Mouse (Mus musculus): ENCODE measurements at regions not wholly inside any gene's neighbourhood (a gene's known extent, or its start where the extent isn't known, plus 50 kb on each side); places are given as distances from the start of the nearest gene placed in this dataset.

DNA sequence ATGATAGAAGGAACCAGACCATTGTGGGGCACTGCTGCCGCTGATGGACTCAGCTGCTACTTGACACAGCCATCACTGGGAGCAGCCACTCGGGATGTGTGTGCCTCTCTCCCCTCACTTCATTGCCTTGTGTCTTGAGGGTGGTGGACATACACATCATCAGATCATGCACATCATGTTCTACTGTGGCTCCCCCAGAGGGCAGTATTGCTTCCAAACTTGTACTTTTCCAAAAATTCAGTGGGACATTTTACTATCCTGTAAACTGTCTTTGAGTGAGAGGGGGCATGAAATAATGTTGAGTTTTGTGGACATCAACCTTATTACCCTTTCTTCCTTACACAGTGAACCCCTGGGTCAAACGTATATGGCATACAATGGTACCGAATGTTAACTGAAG lies 134.6 kb downstream of the Hhipl2 start:
- Histone ChIP-seq H3K4me2 (no peak overlapping the region), H3K9ac (no peak overlapping the region), H3K4me1 (no peaks in the 10 kb centered on the region), H3K27me3 (replicated peaks) (no peaks in the 10 kb centered on the region), H3K4me3 (no peak overlapping the region), H3K9me3 (no peaks in the 10 kb centered on the region), H3K36me3 (no peaks in the 10 kb centered on the region), H3K27ac (replicated peaks) (no peak overlapping the region)
- 86% methylated on average over 4 of the region's 4 CpGs for WGBS
- no peak for ATAC-seq (ENCODE audit: extremely low read depth, insufficient number of reproducible peaks, low FRiP score, low TSS enrichment)

DNA sequence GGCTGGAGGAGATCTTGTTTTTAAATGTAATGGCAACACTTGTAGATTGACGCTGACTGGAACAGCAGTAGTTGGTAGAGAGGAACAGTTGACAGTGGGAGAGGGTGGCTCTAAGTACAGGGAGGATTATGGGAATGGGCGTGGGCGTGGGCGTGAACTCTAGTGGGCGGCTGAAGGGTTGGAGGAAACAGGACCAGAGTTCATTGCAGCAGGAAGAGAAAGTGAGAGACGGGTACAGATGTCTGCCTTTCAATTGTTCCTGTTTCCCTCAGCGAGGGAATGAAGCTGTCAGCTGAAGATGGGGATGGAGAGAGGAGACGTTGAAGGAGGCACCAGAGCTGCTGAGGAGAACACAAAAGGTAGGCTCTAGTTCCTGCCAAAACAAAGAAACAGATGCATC lies 135.2 kb downstream of the Hhipl2 start:
- Histone ChIP-seq H3K27ac (replicated peaks) (no peak overlapping the region), H3K27me3 (replicated peaks) (no peaks in the 10 kb centered on the region), H3K4me3 (no peak overlapping the region), H3K36me3 (no peaks in the 10 kb centered on the region), H3K9me3 (no peaks in the 10 kb centered on the region), H3K4me1 (no peaks in the 10 kb centered on the region), H3K9ac (no peak overlapping the region), H3K4me2 (no peak overlapping the region)
- 81% methylated on average over 8 of the region's 8 CpGs for WGBS
- ATAC-seq (ENCODE audit: extremely low read depth, insufficient number of reproducible peaks, low FRiP score, low TSS enrichment): no peak

DNA sequence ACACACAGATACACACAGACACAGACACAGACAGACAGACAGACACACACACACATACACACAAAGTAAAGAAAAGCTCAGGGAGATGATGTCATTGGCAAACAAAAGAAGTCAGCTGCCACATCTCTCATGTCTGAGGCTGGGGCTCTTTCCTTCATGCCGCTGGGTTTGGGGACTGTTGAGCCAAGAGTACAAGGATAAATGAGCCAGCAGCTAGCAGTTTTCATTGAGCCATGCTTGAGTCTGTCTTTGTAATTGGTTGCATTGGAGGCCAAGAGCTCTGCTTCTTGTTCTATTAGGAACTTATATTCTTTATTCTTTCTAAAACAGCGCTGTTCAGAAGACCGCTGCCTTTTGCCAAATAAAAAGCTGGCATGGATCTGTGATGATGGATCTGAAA lies 144.8 kb downstream of the Hhipl2 start:
- Histone ChIP-seq H3K27ac (replicated peaks) (no peak overlapping the region), H3K4me2 (no peak overlapping the region), H3K9ac (no peak overlapping the region), H3K36me3 (no peaks in the 10 kb centered on the region), H3K4me1 (no peaks in the 10 kb centered on the region), H3K4me3 (no peak overlapping the region), H3K27me3 (replicated peaks) (no peaks in the 10 kb centered on the region), H3K9me3 (no peaks in the 10 kb centered on the region; the same call in 1 of the 2 replicates)
- WGBS: 85% methylated on average over 3 of the region's 3 CpGs
- no peak for ATAC-seq (ENCODE audit: extremely low read depth, insufficient number of reproducible peaks, low FRiP score, low TSS enrichment)

DNA sequence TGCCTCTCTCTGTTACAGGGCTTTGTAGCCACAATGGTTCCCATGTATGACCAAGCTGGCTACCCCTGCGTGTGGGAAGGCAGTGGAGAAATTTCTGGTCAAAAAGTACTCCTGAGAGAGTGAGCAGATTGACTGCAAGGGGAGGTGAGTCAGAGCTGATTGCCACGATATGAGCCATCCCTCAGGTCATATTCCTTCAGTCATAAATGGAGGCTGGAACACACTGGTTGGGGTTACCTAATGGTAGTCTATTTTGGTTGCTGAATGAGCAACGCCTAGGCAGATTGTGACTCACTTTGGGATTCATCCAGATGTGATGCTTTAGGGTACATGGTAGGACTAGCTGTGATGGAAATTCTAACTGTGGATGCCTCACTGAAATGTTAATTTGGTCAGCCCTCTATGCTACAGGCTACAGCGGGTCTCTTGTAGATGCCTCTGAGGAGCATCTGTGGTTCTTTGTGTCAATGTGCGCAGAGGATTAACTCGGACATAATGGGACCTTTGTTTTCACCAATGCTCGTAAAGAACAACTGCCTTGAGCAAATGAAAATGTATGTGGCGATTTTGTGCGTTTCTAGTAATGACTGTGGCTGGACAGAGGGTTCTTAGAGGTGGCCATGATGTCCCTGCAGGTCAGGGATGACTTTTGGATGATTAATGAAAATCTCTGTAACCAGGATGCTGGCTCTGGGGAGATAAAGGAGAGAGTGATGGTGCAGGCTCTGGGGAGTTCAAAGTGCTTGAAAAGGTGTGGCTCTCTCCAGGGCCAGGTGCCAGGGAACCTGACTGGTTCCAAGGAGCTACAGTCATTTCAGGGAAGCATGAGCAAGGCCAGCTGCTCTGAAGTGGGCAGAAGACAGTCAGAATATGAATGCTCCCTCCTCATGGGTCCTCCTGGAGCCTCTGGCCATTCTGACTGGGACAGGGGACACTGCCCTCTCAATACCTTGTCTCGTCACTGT lies 155.9 kb downstream of the Hhipl2 start:
- Histone ChIP-seq H3K27me3 (replicated peaks) (no peaks in the 10 kb centered on the region), H3K4me1 (no peaks in the 10 kb centered on the region), H3K27ac (replicated peaks) (no peak overlapping the region), H3K9ac (no peak overlapping the region), H3K9me3 (peaks cover 7% of the 10 kb centered on the region; the same call in 1 of the 2 replicates), H3K36me3 (no peaks in the 10 kb centered on the region), H3K4me2 (no peak overlapping the region), H3K4me3 (no peak overlapping the region)
- ATAC-seq (ENCODE audit: extremely low read depth, insufficient number of reproducible peaks, low FRiP score, low TSS enrichment): no peak
- 63% methylated on average over 10 of the region's 10 CpGs for WGBS

DNA sequence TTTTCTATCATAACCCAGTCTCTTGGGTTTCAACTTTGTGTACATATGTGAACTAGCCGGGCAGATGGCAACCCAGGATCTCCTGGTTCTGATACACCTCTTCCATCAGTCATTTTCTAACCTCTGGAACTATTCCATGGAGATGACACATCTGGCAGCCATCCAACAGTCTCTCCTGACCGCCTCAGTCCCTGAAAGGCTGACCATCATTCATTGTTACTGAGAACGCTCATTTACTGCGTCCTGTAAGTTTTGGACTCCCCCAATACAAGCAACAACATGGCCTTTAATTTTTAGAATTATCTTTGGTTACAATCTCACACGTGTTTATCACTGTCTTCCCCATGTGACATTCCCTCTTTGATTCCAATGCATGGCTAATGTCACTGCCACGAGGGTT lies 166.8 kb downstream of the Hhipl2 start:
- 66% methylated on average over 6 of the region's 6 CpGs for WGBS
- H3K27me3 ChIP-seq (replicated peaks): no peaks in the 10 kb centered on the region
- no peak for ATAC-seq (ENCODE audit: extremely low read depth, insufficient number of reproducible peaks, low FRiP score, low TSS enrichment)
- H3K9me3 ChIP-seq: no peaks in the 10 kb centered on the region
- no peak overlapping the region for H3K27ac ChIP-seq (replicated peaks)
- H3K4me3 ChIP-seq: no peak overlapping the region
- H3K4me2 ChIP-seq: no peak overlapping the region
- H3K4me1 ChIP-seq: no peaks in the 10 kb centered on the region
- no peak overlapping the region for H3K9ac ChIP-seq
- no peaks in the 10 kb centered on the region for H3K36me3 ChIP-seq

DNA sequence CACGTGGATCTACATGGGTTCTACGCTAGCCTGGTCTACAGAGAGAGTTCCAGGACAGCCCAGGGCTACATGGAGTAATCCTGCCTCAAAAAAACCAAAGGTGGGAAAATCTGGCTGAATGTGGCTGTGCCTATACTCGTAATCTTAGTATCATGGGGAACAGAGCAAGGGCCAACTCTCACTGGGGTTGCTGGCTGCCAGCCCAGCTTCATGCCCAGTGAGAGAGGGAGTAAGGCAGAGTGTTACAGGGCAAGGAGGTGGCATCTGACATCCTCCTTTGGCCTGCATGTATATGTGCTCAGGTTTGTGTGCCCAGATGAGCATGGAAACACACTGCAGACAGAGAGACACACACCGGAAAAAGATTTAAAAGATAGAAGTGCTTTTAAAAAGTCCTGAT lies 168.4 kb downstream of the Hhipl2 start:
- no peak for ATAC-seq (ENCODE audit: extremely low read depth, insufficient number of reproducible peaks, low FRiP score, low TSS enrichment)
- H3K4me2 ChIP-seq: no peak overlapping the region
- no peaks in the 10 kb centered on the region for H3K27me3 ChIP-seq (replicated peaks)
- no peaks in the 10 kb centered on the region for H3K36me3 ChIP-seq
- H3K27ac ChIP-seq (replicated peaks): no peak overlapping the region
- H3K9me3 ChIP-seq: no peaks in the 10 kb centered on the region
- H3K4me1 ChIP-seq: no peaks in the 10 kb centered on the region
- no peak overlapping the region for H3K9ac ChIP-seq
- 77% methylated on average over 4 of the region's 4 CpGs for WGBS
- H3K4me3 ChIP-seq: no peak overlapping the region

DNA sequence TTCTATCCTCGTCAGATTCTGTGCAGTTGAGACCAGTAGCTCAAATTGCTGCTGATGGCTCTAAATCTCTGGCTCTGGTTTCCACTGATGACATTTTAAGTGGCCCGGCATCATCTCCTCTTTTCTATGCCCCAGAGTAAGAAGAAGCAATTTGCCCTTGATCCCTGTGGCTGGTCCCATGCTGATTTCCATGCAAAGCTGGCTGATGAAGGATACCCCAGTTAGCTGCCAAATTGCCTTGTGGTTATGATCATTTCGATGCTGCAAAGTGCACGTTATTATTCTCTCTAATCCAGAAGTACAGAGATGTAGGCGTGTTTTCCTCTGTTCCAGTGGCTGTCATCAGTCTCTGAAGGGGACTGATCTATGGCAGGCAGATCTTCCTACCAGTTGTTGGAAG lies 177.3 kb downstream of the Hhipl2 start:
- no peak overlapping the region for H3K27ac ChIP-seq (replicated peaks)
- no peaks in the 10 kb centered on the region for H3K4me1 ChIP-seq
- no peaks in the 10 kb centered on the region for H3K9me3 ChIP-seq
- no peak overlapping the region for H3K4me3 ChIP-seq
- no peaks in the 10 kb centered on the region for H3K36me3 ChIP-seq
- H3K27me3 ChIP-seq (replicated peaks): 0 out of 2 replicates have a peak, but pooled peaks cover 3% of the 10 kb centered on the region
- ATAC-seq (ENCODE audit: extremely low read depth, insufficient number of reproducible peaks, low FRiP score, low TSS enrichment): no peak
- no peak overlapping the region for H3K9ac ChIP-seq
- H3K4me2 ChIP-seq: no peak overlapping the region
- 60% methylated on average over 5 of the region's 5 CpGs for WGBS

DNA sequence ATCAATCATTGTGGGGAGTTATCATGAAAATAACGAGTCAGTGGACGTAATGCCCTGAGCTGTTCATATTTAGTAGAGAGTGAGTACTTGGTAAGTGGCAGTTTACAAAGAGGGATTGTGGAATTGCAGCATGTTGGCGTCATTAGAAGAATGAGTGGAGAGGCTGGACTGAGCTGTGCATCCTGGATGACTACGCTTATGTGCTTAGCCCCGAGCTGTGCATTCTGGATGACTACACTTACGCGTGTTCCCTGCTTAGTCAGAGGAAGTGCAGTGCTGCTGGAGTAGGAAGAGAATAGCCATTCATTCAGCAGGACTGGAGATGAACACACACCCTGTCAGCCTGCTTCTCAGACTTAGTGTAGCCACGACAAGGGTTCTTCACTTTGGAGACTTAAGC lies 182.5 kb downstream of the Hhipl2 start:
- ATAC-seq (ENCODE audit: extremely low read depth, insufficient number of reproducible peaks, low FRiP score, low TSS enrichment): no peak
- Histone ChIP-seq H3K27me3 (replicated peaks) (no peaks in the 10 kb centered on the region), H3K27ac (replicated peaks) (no peak overlapping the region), H3K4me1 (no peaks in the 10 kb centered on the region), H3K36me3 (no peaks in the 10 kb centered on the region), H3K4me3 (no peak overlapping the region), H3K9ac (no peak overlapping the region), H3K4me2 (no peak overlapping the region), H3K9me3 (no peaks in the 10 kb centered on the region)
- 69% methylated on average over 8 of the region's 8 CpGs for WGBS

DNA sequence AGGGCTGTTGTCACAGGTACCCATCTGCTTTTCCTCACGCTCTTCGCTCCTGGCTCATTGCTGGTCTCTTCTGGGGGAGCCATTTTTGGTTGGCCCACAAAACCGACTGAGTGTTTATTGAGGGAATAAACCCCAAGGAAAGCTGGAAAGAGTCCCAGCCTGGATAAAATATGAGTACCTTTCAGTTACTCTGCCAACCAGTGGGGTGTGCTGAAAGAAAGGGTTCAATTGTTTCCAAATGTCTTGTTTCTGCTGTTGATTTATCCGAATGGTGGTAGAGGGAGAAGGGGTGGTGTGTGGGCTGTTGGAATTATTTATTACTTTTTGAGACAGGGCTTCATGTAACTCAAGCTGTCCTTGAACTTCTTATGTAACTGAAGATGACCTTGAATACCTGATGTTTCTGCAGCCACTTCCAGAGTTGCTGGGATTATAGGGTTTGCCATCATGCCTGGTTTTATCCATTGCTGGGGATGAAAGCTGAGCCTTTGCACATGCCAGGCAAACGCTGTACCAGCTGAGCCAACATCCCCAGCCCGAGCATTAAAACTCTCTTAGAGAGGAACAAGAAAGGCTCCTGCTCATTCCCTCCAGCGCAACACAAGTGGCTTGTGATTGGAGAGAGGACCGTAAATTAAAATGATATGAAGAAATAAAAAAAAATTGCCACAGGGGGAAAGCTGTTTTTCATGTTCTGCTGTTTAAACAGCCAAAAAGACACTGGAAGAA lies 194.1 kb downstream of the Hhipl2 start:
- ATAC-seq (ENCODE audit: extremely low read depth, insufficient number of reproducible peaks, low FRiP score, low TSS enrichment): no peak
- no peak overlapping the region for H3K4me2 ChIP-seq
- WGBS: 79% methylated on average over 8 of the region's 8 CpGs

DNA sequence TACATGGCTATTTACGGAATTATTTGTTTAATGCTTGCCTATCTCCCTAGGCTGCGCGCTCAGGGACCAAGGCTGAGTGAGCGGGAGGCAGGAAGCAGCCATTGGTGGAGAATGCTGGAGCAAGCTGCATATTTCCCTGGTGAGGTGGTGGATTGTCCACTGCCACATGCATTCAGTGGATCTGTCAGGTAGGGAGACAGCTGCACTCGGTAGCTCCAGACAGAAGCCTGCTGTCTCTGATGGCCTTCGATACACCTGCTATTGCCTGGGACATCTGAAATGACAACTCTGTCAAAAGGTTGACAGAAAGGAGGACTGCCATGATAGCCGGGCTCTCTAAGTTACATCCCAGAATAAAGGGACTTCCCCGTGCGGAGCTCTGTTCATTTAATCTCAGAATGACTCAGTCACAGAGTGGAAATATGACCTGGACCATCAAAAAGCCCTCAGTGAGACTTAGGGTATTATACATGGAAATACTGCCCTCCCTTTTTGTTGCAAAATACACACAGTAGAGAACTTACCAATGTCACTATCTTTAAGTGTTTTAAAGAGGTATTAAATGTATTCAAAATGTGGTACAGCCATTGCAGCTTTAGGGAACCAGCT lies 201.5 kb downstream of the Hhipl2 start:
- Histone ChIP-seq H3K4me2 (no peak overlapping the region), H3K9ac (no peak overlapping the region), H3K27ac (replicated peaks) (no peak overlapping the region), H3K27me3 (replicated peaks) (peaks cover 10% of the 10 kb centered on the region; the same call in 1 of the 2 replicates), H3K36me3 (no peaks in the 10 kb centered on the region), H3K9me3 (no peaks in the 10 kb centered on the region), H3K4me3 (no peak overlapping the region), H3K4me1 (no peaks in the 10 kb centered on the region)
- no peak; the same call in 1 of the 2 replicates for ATAC-seq (ENCODE audit: extremely low read depth, insufficient number of reproducible peaks, low FRiP score, low TSS enrichment)
- WGBS: 67% methylated on average over 9 of the region's 9 CpGs

More for the DNA sequence above, 194.1 kb downstream of the Hhipl2 start:
- no peaks in the 10 kb centered on the region for H3K9me3 ChIP-seq
- peaks cover 4% of the 10 kb centered on the region for H3K27me3 ChIP-seq (replicated peaks)
- H3K36me3 ChIP-seq: no peaks in the 10 kb centered on the region
- no peak overlapping the region for H3K27ac ChIP-seq (replicated peaks)
- H3K4me1 ChIP-seq: no peaks in the 10 kb centered on the region
- H3K4me3 ChIP-seq: no peak overlapping the region
- no peak overlapping the region for H3K9ac ChIP-seq

DNA sequence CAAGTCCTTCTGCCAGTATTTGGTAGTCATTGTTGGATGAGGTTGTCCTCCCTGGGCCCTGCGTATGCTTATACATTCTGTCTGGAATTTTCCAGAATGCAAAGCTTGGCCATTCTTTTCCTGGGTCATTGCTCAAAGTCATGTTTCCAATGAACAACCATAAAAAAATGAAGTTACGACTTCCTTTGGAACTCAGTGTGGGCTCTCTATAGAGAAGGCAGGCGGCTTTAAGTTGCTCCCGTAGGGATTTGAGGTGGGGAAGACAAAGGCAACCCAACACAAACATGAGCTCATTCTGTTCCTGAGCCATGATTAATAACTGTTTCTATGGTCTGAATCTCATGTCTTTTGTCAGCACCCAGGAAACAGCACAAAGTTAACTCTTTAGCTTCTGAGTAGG lies 204.3 kb downstream of the Hhipl2 start:
- no peak overlapping the region for H3K4me2 ChIP-seq
- ATAC-seq (ENCODE audit: extremely low read depth, insufficient number of reproducible peaks, low FRiP score, low TSS enrichment): no peak
- no peaks in the 10 kb centered on the region for H3K4me1 ChIP-seq
- WGBS: 77% methylated on average over 4 of the region's 4 CpGs
- no peaks in the 10 kb centered on the region for H3K9me3 ChIP-seq
- 0 out of 2 replicates have a peak, but pooled peaks cover 7% of the 10 kb centered on the region for H3K27me3 ChIP-seq (replicated peaks)
- no peaks in the 10 kb centered on the region for H3K36me3 ChIP-seq
- no peak overlapping the region for H3K9ac ChIP-seq
- H3K27ac ChIP-seq (replicated peaks): no peak overlapping the region
- H3K4me3 ChIP-seq: no peak overlapping the region

Data from heart, embryonic 13.5 days (tissue).